Mouse (Mus musculus) forebrain, embryonic 12.5 days (tissue): Measurements from ENCODE around the gene Cbll1. TPM values are rescaled to one million over a fixed set of nuclear protein-coding genes. Genes with fewer than 3 reads are reported as not detected.
"Not testable (repeated sequence)": the region's sequence is repeated elsewhere in the genome, so short reads cannot be mapped to it uniquely, and the experiment has no call there.

ENCODE experiments used
- ATAC-seq: fragments of 200-750 bp; cut with Nextera tagmentation; 2 replicates; pipeline ENCODE4 v1.8.0; 2017; ENCODE audit warnings: moderate TSS enrichment; ENCODE audit not compliant: low FRiP score
- H3K27ac ChIP-seq: fragments of 300-500 bp; sonication (generic); 2 replicates; pipeline ENCODE4 v1.5.1; 2016; ENCODE audit warnings: mild to moderate bottlenecking
- H3K27me3 ChIP-seq: fragments of 300-500 bp; sonication (generic); 2 replicates; pipeline ENCODE4 v1.6.1; 2016; ENCODE audit warnings: mild to moderate bottlenecking
- H3K36me3 ChIP-seq: fragments of 300-500 bp; sonication (generic); replicated peaks from 2 replicates; pipeline ENCODE4 v1.6.1; 2016; ENCODE audit warnings: mild to moderate bottlenecking
- H3K4me1 ChIP-seq: fragments of 300-500 bp; sonication (generic); 2 replicates; pipeline ENCODE4 v1.6.1; 2016
- H3K4me2 ChIP-seq: fragments of 300-500 bp; sonication (generic); 2 replicates; pipeline ENCODE4 v1.6.1; 2016; ENCODE audit warnings: mild to moderate bottlenecking, moderate library complexity
- H3K4me3 ChIP-seq: fragments of 300-500 bp; sonication (generic); replicated peaks from 2 replicates; pipeline ENCODE4 v1.5.1; 2016; ENCODE audit warnings: mild to moderate bottlenecking
- H3K9ac ChIP-seq: fragments of 300-500 bp; sonication (generic); 2 replicates; pipeline ENCODE4 v1.6.1; 2016; ENCODE audit warnings: mild to moderate bottlenecking
- H3K9me3 ChIP-seq: fragments of 300-500 bp; sonication (generic); 2 replicates; pipeline ENCODE4 v1.6.1; 2016
- WGBS: fragments of 180-500 bp; shearing (Covaris S2); methylation state at CpG from one replicate; pipeline ENCODE4 v1.1.7; 2016; 5-methylcytosine and 5-hydroxymethylcytosine counted together
- polyA plus RNA-seq: library from polyadenylated mRNA; unstranded; fragments of >200 nt; fragmentation: Nextera tagmentation; extraction: Ambion mirVana; gene quantifications from 2 replicates; pipeline ENCODE4 v1.2.1, GENCODE M21; 2016

Gene Cbll1
- polyA plus RNA-seq, 1 experiment from 2014 or later, result 16.3 TPM

DNA sequence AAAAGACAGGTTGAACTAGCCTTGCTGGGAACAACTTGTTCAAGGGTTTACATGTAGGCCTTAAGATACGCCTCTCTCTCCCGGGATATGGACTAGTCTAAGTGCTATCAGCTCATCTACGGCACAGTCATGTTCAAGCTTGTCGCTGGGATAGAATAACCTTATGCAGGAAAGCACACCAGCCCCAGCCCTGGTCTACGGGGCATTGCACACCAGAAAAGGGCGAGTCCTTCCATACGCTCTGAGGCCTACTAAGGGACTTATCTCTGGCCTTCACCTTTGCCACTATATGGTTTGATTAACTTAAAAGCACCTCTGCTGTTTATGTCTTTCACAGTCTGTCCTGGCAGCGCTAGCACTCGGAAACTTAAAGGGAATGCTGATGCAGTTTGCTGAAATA lies 38.0 kb downstream of the Cbll1 start:
- no peaks in the 10 kb centered on the region for H3K4me1 ChIP-seq
- no peak for ATAC-seq

DNA sequence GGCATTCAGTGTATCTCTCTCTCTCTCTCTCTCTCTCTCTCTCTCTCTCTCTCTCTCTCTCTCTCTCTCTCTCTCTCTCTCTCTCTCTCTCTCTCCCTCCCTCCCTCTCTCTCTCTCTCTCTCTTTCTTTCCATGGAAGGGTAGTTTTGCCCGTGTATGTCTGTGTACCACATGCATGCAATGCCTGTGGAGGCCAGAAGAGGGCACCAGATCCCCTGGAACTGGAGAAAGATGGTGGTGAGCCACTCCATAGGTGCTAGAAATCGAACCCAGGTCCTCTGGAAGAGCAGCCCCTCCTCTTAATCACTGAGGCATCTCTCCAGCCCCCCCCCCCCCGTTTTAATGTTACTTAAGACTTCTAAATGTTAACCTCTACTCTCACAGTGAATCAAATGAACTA lies 39.1 kb downstream of the Cbll1 start:
- not testable (repeated sequence) for H3K4me3 ChIP-seq, H3K27me3 ChIP-seq, H3K9ac ChIP-seq, H3K9me3 ChIP-seq, H3K27ac ChIP-seq, ATAC-seq, H3K4me2 ChIP-seq, H3K4me1 ChIP-seq, H3K36me3 ChIP-seq
- 55% methylated on average over 3 of the region's 3 CpGs for WGBS

More for the DNA sequence above, 38.0 kb downstream of the Cbll1 start:
- Histone ChIP-seq H3K4me3 (no peak overlapping the region), H3K9me3 (no peaks in the 10 kb centered on the region), H3K27me3 (no peaks in the 10 kb centered on the region), H3K27ac (no peak overlapping the region), H3K36me3 (no peaks in the 10 kb centered on the region), H3K4me2 (no peak overlapping the region), H3K9ac (no peak overlapping the region)
- WGBS, result 93% methylated on average over 9 of the region's 9 CpGs

DNA sequence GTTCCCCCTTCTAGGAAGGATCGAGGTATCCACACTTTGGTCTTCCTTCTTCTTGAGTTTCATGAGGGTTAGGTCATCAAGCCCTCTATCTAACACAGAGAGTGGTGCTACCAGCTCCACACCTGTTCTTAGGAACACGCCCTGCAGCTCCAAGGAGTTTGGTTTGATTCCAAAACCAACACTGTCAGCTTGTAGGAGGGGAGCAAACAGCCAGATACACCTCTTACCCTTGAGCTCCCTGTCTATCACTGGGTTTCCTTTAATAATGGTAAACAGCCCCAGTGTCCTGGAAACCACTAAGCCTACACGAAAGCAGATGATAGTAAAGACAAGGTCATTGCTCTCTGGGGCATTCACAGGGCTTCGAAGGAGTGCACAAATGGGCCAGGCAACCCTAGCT lies 40.9 kb downstream of the Cbll1 start:
- Histone ChIP-seq H3K27ac (no peak overlapping the region), H3K4me2 (no peak overlapping the region), H3K4me3 (no peak overlapping the region), H3K9me3 (no peaks in the 10 kb centered on the region), H3K4me1 (no peaks in the 10 kb centered on the region), H3K36me3 (no peaks in the 10 kb centered on the region), H3K9ac (no peak overlapping the region), H3K27me3 (no peaks in the 10 kb centered on the region)
- no peak for ATAC-seq
- 77% methylated on average over 4 of the region's 4 CpGs for WGBS

DNA sequence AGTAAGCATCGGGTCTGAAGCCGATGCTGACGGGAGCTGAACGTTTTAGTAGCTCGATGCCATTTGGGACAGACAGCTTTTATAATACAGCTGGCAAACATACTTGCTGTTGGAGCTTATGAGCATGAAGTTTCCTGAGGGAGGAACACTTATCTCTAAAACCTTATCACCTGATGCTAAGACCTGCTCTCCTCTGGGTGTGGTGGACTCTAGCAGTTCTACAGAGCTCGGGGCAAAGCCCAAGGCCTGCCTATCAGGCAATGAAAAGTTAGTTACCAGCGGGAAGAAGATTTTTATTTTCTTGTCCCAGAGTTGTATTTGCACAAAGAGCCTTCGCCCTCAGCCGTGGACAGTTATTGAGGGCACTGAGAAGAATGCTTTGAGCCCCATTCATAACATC lies 43.1 kb downstream of the Cbll1 start:
- Histone ChIP-seq H3K9ac (no peak overlapping the region), H3K4me1 (no peaks in the 10 kb centered on the region), H3K27ac (no peak overlapping the region), H3K27me3 (no peaks in the 10 kb centered on the region), H3K4me3 (no peak overlapping the region), H3K9me3 (no peaks in the 10 kb centered on the region), H3K36me3 (no peaks in the 10 kb centered on the region), H3K4me2 (no peak overlapping the region)
- ATAC-seq, result no peak
- WGBS, result 88% methylated on average over 9 of the region's 9 CpGs

DNA sequence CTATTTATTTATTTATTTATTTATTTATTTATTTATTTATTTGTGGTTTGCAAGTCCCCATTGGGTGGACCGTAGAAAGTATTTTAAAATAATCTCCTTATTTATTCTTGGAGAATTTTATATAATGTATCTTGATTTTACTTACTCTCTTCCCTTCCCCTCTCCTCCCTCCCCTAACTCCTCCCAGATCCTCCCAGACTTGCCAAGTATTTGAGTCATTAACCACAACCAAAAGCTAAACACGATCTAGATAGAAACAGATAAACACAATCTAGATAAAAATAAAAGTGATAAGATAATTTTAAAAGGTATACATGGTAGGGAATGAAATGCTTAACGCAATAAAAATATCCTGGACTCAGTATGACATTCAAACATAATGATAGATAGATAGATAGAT lies 50.1 kb downstream of the Cbll1 start:
- no peaks in the 10 kb centered on the region for H3K9me3 ChIP-seq
- H3K4me1 ChIP-seq, result peaks cover under 1% of the 10 kb centered on the region; the same call in 1 of the 2 replicates
- H3K4me3 ChIP-seq, result no peak overlapping the region
- no peaks in the 10 kb centered on the region for H3K36me3 ChIP-seq
- no peak for ATAC-seq
- no peak overlapping the region for H3K27ac ChIP-seq
- H3K4me2 ChIP-seq, result no peak overlapping the region
- no peak overlapping the region for H3K9ac ChIP-seq
- whole genome bisulfite sequencing, result 92% methylated on average over 3 of the region's 3 CpGs
- no peaks in the 10 kb centered on the region for H3K27me3 ChIP-seq

DNA sequence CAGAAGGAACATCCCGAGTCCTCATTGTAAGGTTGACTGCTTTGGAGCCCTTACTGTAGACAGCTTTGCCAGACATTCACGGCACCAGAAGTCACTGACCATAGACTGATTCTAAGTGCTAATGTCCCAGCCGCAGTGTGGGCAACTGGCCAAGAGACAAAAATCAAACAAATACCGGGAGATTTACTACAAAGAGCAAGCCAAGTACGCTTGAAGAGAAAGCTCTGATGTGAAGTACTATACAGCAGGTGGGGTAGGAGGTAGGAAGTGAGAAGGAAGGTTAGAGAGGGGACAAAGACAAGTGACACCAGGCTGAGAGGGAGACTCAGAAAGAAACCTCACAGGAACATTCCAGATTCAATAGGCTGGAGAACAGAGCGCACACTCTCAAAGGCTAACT lies 54.6 kb downstream of the Cbll1 start:
- Histone ChIP-seq H3K4me1 (peaks cover 7% of the 10 kb centered on the region; the same call in 1 of the 2 replicates), H3K9me3 (no peaks in the 10 kb centered on the region), H3K4me2 (no peak overlapping the region), H3K27me3 (peaks cover 6% of the 10 kb centered on the region; the same call in 1 of the 2 replicates), H3K27ac (no peak overlapping the region), H3K4me3 (no peak overlapping the region), H3K36me3 (no peaks in the 10 kb centered on the region), H3K9ac (no peak overlapping the region)
- WGBS, result 79% methylated on average over 6 of the region's 6 CpGs
- no peak for ATAC-seq

DNA sequence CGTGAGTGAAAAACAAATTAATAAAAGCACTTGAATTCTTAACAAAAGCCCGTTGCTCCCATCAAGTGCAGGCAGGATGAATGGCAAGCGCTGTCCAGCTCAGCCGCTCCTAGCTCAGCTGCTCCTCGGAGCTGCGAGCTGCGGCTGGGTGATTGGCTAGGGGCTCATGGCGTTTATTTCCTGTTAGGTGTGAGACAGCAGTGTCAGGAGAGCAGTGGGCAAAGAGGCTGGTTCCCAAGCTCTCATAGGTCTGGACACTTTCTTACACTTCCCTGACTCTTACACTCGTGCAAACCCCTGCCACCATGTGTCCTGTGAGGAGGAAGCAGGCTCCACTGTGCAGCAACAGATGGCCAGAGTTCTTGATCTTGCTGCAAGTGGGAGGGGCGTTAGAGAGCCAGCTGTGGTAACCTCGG lies 55.3 kb downstream of the Cbll1 start:
- WGBS, result 2% methylated on average over 11 of the region's 11 CpGs
- H3K4me3 ChIP-seq, result peak overlapping the region; percentile 20
- ATAC-seq, result peak; percentile 65

DNA sequence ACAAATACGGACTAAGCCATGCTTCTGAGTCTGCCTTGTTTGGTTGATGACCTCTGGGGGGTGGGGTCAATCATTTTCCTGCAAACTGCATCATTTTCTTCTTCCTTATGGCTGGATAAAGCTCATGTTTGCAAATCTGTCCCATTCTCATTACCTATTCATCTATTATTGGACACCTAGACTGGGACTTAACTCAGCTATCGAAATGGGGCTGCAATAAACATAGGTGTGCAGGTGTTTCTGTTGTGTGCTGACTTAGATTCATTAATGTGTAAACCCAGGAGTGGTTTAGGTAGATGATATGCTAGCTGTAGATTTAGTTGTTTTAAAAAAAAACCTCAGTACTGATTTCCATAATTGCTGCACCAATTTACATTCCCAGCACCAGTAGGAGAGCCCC lies 59.8 kb downstream of the Cbll1 start:
- 85% methylated on average over 2 of the region's 2 CpGs for WGBS
- Histone ChIP-seq H3K27me3 (peaks cover 6% of the 10 kb centered on the region; the same call in 1 of the 2 replicates), H3K27ac (no peak overlapping the region), H3K9ac (no peak overlapping the region), H3K4me3 (no peak overlapping the region), H3K4me2 (no peak overlapping the region), H3K4me1 (peaks cover 7% of the 10 kb centered on the region; the same call in 1 of the 2 replicates), H3K9me3 (no peaks in the 10 kb centered on the region), H3K36me3 (no peaks in the 10 kb centered on the region)
- no peak for ATAC-seq

More for the DNA sequence above, 55.3 kb downstream of the Cbll1 start:
- Histone ChIP-seq H3K27me3 (peaks cover 6% of the 10 kb centered on the region; the same call in 1 of the 2 replicates), H3K4me1 (peaks cover 7% of the 10 kb centered on the region; the same call in 1 of the 2 replicates), H3K36me3 (no peaks in the 10 kb centered on the region), H3K27ac (no peak overlapping the region), H3K9me3 (no peaks in the 10 kb centered on the region), H3K4me2 (peak overlapping the region; percentile 46), H3K9ac (no peak overlapping the region)

DNA sequence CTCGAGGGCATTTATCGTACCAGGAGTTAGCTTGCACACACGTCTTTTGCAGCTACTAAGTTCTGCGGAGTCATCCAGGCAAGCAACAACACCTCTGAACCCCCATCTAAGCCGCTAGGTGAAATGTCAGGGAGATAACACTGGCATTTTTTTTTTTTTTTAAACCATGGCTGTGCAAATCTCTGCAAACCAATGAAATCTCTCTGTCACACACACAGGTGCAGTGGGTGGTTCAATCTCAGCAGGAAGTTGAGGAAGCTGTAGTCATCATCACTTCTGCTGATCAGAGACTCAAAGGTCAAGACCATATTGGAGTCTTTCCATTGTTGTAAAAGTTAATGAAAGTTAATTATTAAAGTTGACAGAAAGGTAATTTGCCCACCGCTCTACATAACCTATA lies 61.6 kb downstream of the Cbll1 start:
- H3K36me3 ChIP-seq, result no peaks in the 10 kb centered on the region
- no peak overlapping the region for H3K27ac ChIP-seq
- H3K4me1 ChIP-seq, result no peaks in the 10 kb centered on the region
- H3K9me3 ChIP-seq, result no peaks in the 10 kb centered on the region
- WGBS, result 78% methylated on average over 6 of the region's 6 CpGs
- no peak for ATAC-seq
- H3K4me3 ChIP-seq, result no peak overlapping the region
- peaks cover 1% of the 10 kb centered on the region; the same call in 1 of the 2 replicates for H3K27me3 ChIP-seq
- H3K4me2 ChIP-seq, result no peak overlapping the region
- H3K9ac ChIP-seq, result no peak overlapping the region

Other genes with a start within 250 kb of the Cbll1 start
- 25.7 and 26.1 TPM in 2 replicates for gene Lamb1, start 234.4 kb downstream of the Cbll1 start, polyA plus RNA-seq
- 148 and 150 TPM in 2 replicates for gene Dld, start 148.2 kb downstream of the Cbll1 start, polyA plus RNA-seq
- 0.06 and 0.09 TPM in 2 replicates for gene Slc26a3, start 108.7 kb downstream of the Cbll1 start, polyA plus RNA-seq
- gene Slc26a4, start 60.4 kb upstream of the Cbll1 start, polyA plus RNA-seq, result 0.06 TPM in 1 of 2 replicates, not detected in the other
- gene Bcap29, start 135.0 kb upstream of the Cbll1 start, polyA plus RNA-seq, result 28.7 and 29.5 TPM in 2 replicates
- 7.4 and 9.5 TPM in 2 replicates for gene Dus4l, start 155.2 kb upstream of the Cbll1 start, polyA plus RNA-seq
- 30.2 and 30.8 TPM in 2 replicates for gene Cog5, start 155.3 kb upstream of the Cbll1 start, polyA plus RNA-seq
- gene Gpr22, start 214.3 kb upstream of the Cbll1 start, polyA plus RNA-seq, result 4.2 and 5.9 TPM in 2 replicates